Mouse (Mus musculus): ENCODE results near the gene Ndc80.
"Not testable (repeated sequence)": the region's sequence is repeated elsewhere in the genome, so short reads cannot be mapped to it uniquely, and the experiment has no call there.

Ndc80 gene

GRCm38 (mm10) chr17:71526711-71527564, at the start of gene Ndc80:
Ndc80 (minus strand) TSS chr17:71526857.
- DNase-seq (ENCODE audit: low read depth, low spot score): peak; percentile 94
- Histone ChIP-seq H3K36me3 (ENCODE audit: control insufficient read depth, insufficient read depth, low read length, poor library complexity, severe bottlenecking) (0 out of 2 replicates have a peak, but pooled peaks cover 2% of the 10 kb centered on the region), H3K27me3 (ENCODE audit: control insufficient read depth, insufficient read depth, low read length, poor library complexity, severe bottlenecking) (no peaks in the 10 kb centered on the region)

GRCm38 (mm10) chr17:71561631-71562030, 35.0 kb upstream of the Ndc80 start:
- peak; percentile 70 for DNase-seq (ENCODE audit: low read depth, low spot score)
- no peaks in the 10 kb centered on the region for H3K36me3 ChIP-seq (ENCODE audit: control insufficient read depth, insufficient read depth, low read length, poor library complexity, severe bottlenecking)
- no peaks in the 10 kb centered on the region for H3K27me3 ChIP-seq (ENCODE audit: control insufficient read depth, insufficient read depth, low read length, poor library complexity, severe bottlenecking)

- no peaks in the 10 kb centered on the region for H3K27me3 ChIP-seq (ENCODE audit: control insufficient read depth, insufficient read depth, low read length, poor library complexity, severe bottlenecking)
- peak; percentile 11 for DNase-seq (ENCODE audit: low read depth, low spot score)
- H3K36me3 ChIP-seq (ENCODE audit: control insufficient read depth, insufficient read depth, low read length, poor library complexity, severe bottlenecking): no peaks in the 10 kb centered on the region
These were observed 26.2 kb upstream of the Ndc80 start for GRCm38 (mm10) chr17:71552901-71553300.

- no peaks in the 10 kb centered on the region for H3K36me3 ChIP-seq (ENCODE audit: control insufficient read depth, insufficient read depth, low read length, poor library complexity, severe bottlenecking)
- DNase-seq (ENCODE audit: low read depth, low spot score): peak; percentile 85
- no peaks in the 10 kb centered on the region for H3K27me3 ChIP-seq (ENCODE audit: control insufficient read depth, insufficient read depth, low read length, poor library complexity, severe bottlenecking)
These were observed 25.2 kb upstream of the Ndc80 start, which contains the start of gene Spdya for GRCm38 (mm10) chr17:71551757-71552451. Spdya (plus strand) TSS chr17:71552061.

- Histone ChIP-seq H3K36me3 (ENCODE audit: control insufficient read depth, insufficient read depth, low read length, poor library complexity, severe bottlenecking) (no peaks in the 10 kb centered on the region), H3K27me3 (ENCODE audit: control insufficient read depth, insufficient read depth, low read length, poor library complexity, severe bottlenecking) (no peaks in the 10 kb centered on the region)
- no peak for DNase-seq (ENCODE audit: low read depth, low spot score)
These were observed 24.7 kb upstream of the Ndc80 start for GRCm38 (mm10) chr17:71551350-71551749.

- Histone ChIP-seq H3K36me3 (ENCODE audit: control insufficient read depth, insufficient read depth, low read length, poor library complexity, severe bottlenecking) (no peaks in the 10 kb centered on the region), H3K27me3 (ENCODE audit: control insufficient read depth, insufficient read depth, low read length, poor library complexity, severe bottlenecking) (no peaks in the 10 kb centered on the region)
- peak; percentile 68 for DNase-seq (ENCODE audit: low read depth, low spot score)
These were observed 21.9 kb upstream of the Ndc80 start for GRCm38 (mm10) chr17:71548586-71548985.

GRCm38 (mm10) chr17:71537164-71537563, 10.5 kb upstream of the Ndc80 start:
- Histone ChIP-seq H3K36me3 (ENCODE audit: control insufficient read depth, insufficient read depth, low read length, poor library complexity, severe bottlenecking) (no peaks in the 10 kb centered on the region), H3K27me3 (ENCODE audit: control insufficient read depth, insufficient read depth, low read length, poor library complexity, severe bottlenecking) (no peaks in the 10 kb centered on the region)
- peak; percentile 24 for DNase-seq (ENCODE audit: low read depth, low spot score)

- DNase-seq (ENCODE audit: low read depth, low spot score); H3K36me3 ChIP-seq (ENCODE audit: control insufficient read depth, insufficient read depth, low read length, poor library complexity, severe bottlenecking); H3K27me3 ChIP-seq (ENCODE audit: control insufficient read depth, insufficient read depth, low read length, poor library complexity, severe bottlenecking): not testable (repeated sequence)
These were observed 8.9 kb upstream of the Ndc80 start for GRCm38 (mm10) chr17:71535595-71535994.

GRCm38 (mm10) chr17:71528042-71528441, 1.4 kb upstream of the Ndc80 start:
- no peak for DNase-seq (ENCODE audit: low read depth, low spot score)
- no peaks in the 10 kb centered on the region for H3K36me3 ChIP-seq (ENCODE audit: control insufficient read depth, insufficient read depth, low read length, poor library complexity, severe bottlenecking)
- H3K27me3 ChIP-seq (ENCODE audit: control insufficient read depth, insufficient read depth, low read length, poor library complexity, severe bottlenecking): no peaks in the 10 kb centered on the region

- H3K27me3 ChIP-seq (ENCODE audit: control insufficient read depth, insufficient read depth, low read length, poor library complexity, severe bottlenecking): no peaks in the 10 kb centered on the region
- 0 out of 2 replicates have a peak, but pooled peaks cover 2% of the 10 kb centered on the region for H3K36me3 ChIP-seq (ENCODE audit: control insufficient read depth, insufficient read depth, low read length, poor library complexity, severe bottlenecking)
- no peak for DNase-seq (ENCODE audit: low read depth, low spot score)
These were observed 352 bp downstream of the Ndc80 start for GRCm38 (mm10) chr17:71526302-71526708.

GRCm38 (mm10) chr17:71510297-71510696, 16.4 kb downstream of the Ndc80 start:
- peaks cover 6% of the 10 kb centered on the region; the same call in 1 of the 2 replicates for H3K36me3 ChIP-seq (ENCODE audit: control insufficient read depth, insufficient read depth, low read length, poor library complexity, severe bottlenecking)
- no peaks in the 10 kb centered on the region for H3K27me3 ChIP-seq (ENCODE audit: control insufficient read depth, insufficient read depth, low read length, poor library complexity, severe bottlenecking)
- DNase-seq (ENCODE audit: low read depth, low spot score): no peak

GRCm38 (mm10) chr17:71506832-71507231, 19.8 kb downstream of the Ndc80 start:
- DNase-seq (ENCODE audit: low read depth, low spot score): no peak
- Histone ChIP-seq H3K36me3 (ENCODE audit: control insufficient read depth, insufficient read depth, low read length, poor library complexity, severe bottlenecking) (peaks cover 4% of the 10 kb centered on the region; the same call in 1 of the 2 replicates), H3K27me3 (ENCODE audit: control insufficient read depth, insufficient read depth, low read length, poor library complexity, severe bottlenecking) (no peaks in the 10 kb centered on the region)

GRCm38 (mm10) chr17:71495784-71496183, 30.9 kb downstream of the Ndc80 start:
- peak; percentile 46 for DNase-seq (ENCODE audit: low read depth, low spot score)
- no peaks in the 10 kb centered on the region for H3K27me3 ChIP-seq (ENCODE audit: control insufficient read depth, insufficient read depth, low read length, poor library complexity, severe bottlenecking)
- 0 out of 2 replicates have a peak, but pooled peaks cover under 1% of the 10 kb centered on the region for H3K36me3 ChIP-seq (ENCODE audit: control insufficient read depth, insufficient read depth, low read length, poor library complexity, severe bottlenecking)

GRCm38 (mm10) chr17:71491332-71491686, 35.3 kb downstream of the Ndc80 start:
- Histone ChIP-seq H3K36me3 (ENCODE audit: control insufficient read depth, insufficient read depth, low read length, poor library complexity, severe bottlenecking) (no peaks in the 10 kb centered on the region; the same call in 1 of the 2 replicates), H3K27me3 (ENCODE audit: control insufficient read depth, insufficient read depth, low read length, poor library complexity, severe bottlenecking) (no peaks in the 10 kb centered on the region)
- DNase-seq (ENCODE audit: low read depth, low spot score): no peak

Measured in splenic B cell, adult 2 months (primary cell).